Mouse (Mus musculus) adipocyte (in vitro differentiated cells): ENCODE measurements around the gene Olfr586.

ENCODE experiments used
- DNase-seq: peaks from one replicate; pipeline ENCODE4 v3.0.0-alpha.2; 2016; ENCODE audit warnings: low spot score

Gene Olfr586

DNA sequence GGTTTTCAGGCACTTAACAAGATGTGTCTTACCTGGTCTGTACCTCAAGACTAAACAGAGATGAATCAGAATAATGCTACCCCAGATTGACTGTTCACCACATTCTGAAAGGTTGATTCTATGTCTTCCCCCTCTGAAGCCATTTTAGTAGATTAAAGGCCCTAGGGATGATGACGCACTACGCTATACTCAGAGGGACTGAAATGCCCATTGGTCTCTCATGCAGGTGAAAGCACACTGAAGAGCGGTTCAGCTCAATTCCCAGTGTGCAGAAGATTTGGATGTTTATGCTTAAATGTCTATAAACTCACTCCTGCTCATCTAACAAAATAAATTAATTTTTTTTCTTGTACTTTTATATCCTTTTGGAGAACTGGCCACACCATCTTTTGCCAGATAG lies at the start of gene Olfr586:
TSS of gene Olfr586 (minus strand) at position 101 of the 400 bp plus-strand sequence.
- DNase-seq, result no peak

DNA sequence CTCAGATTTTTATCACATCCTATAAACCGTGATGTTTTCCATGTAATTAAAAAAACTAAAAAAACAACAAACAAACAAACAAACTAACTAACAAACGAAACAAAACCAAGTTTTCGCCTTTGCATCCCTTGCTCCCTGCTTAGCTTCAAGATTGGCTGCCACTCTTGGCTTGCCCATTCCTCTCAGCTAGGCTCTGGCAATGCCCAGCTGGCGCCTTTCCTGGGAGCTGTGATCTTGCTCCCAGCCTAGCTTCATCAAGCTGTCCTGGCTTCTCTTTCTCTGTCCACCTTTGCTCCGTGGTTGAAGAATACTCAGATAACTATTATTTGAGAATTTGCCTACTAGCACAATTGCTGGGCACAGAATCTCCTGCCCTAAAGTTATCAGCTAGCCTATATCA lies 44.3 kb upstream of the Olfr586 start:
- no peak for DNase-seq

DNA sequence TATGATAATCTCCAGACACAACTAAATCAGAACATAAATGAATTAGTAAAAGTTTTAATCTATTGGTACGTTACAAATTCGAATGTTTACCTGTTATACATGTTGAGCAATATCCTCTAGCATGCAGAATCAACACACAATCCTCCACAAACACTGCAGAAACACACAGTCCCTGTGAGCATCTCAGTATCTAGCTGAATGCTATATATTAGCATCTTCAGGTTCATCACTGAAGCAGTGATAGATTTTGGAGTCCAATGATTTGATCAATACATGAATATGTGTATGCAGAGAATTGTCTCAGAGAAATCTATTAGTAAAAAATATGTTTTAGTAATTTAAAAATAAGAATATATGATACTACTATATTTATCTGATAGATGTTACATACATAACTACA lies 30.8 kb upstream of the Olfr586 start, which contains the start of gene Olfr589:
TSS of gene Olfr589 (minus strand) at position 101 of the 400 bp plus-strand sequence.
- DNase-seq, result no peak

DNA sequence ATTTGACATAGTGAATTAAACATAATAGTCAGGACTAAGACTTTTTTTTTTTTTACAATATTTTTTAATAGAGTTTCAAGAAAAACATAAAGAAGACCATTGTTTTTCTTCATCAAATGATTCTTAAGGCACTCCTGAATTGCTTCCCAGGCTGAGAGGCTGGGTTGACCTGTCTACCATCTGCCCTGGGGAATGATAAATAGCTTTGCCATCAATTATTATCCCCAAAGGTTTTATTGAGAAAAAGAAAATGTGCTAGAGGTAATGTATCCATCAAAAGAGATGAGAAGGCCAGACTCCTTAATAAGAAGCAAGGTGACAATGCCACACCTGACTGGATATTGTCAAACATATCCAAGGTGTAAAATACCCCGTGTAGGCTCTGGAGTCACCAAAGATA lies 15.1 kb upstream of the Olfr586 start, which contains the start of gene Olfr588-ps1:
TSS of gene Olfr588-ps1 (plus strand) at position 301 of the 400 bp plus-strand sequence.
- no peak for DNase-seq

DNA sequence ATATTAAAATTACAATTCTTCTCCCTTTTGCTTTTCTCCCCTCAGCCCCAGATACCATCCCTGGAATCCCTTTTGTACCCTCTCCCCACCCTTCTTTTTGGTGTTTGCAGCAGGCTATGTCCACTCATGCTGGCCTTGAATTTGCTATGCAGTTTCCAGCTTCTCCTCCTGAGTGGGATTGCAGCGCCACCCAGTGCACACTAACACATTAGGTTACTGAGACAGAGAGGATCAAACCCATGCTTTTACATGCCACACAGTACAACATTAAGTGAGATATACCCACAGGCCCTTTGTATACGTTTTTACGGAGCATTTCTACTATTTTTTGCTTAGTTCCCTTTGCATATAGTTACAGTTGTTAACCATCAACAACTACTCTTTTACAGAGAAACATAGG lies 6.0 kb downstream of the Olfr586 start:
- DNase-seq, result no peak

DNA sequence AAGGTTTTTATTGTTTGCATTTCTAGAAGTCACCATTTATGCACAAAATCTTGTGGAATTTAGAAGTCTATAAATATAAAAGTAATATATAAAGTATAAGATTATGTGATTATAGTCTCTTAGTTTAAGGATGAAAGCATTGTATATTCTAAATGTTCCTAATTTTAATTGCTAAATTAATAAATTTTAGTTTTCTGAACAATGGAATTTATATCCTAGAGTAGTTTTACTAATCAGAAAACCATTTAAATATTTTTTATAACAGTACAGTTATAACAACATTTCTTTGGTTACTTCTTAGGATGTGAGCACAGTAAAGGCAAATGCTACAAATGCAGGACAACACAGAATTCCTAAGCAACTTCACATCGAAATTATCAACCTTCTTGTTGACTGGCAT lies 28.0 kb downstream of the Olfr586 start, which contains the start of gene Olfr585:
TSS of gene Olfr585 (plus strand) at position 301 of the 400 bp plus-strand sequence.
- no peak for DNase-seq

DNA sequence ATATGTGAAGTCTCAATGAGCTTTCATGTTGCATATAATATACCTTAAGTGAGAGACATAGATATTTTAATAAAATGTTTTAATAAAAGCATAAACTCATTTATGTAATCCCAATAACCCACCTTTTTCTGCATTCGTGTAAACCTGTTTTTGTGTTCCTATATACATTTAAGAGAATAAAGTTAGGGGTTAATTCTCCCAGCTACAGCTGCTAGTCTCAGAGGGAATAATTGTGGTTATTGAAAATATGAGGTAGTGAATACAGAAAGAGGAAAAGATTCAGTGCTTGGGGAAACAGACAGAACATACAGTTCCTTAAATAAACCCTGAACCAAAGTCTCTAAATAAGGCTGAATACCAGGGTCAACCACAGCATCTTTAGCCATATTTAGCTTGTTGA lies 43.9 kb downstream of the Olfr586 start, which contains the start of gene Olfr584:
TSS of gene Olfr584 (plus strand) at position 301 of the 400 bp plus-strand sequence.
- DNase-seq, result no peak
